Mouse (Mus musculus) ES-Bruce4 (cell line): ENCODE results near the gene Szt2. TPM values are rescaled to one million over a fixed set of nuclear protein-coding genes. Genes with fewer than 3 reads are reported as not detected.

ENCODE experiments used
- H3K27ac ChIP-seq: 2 replicates; pipeline ENCODE4 v1.5.1; 2012; ENCODE audit warnings: low read length, inconsistent platforms; ENCODE audit not compliant: insufficient read depth
- H3K27me3 ChIP-seq: 2 replicates; pipeline ENCODE4 v1.6.1; 2012; ENCODE audit warnings: mild to moderate bottlenecking, low read length, inconsistent platforms; ENCODE audit not compliant: control insufficient read depth, poor library complexity, insufficient read depth, severe bottlenecking
- H3K36me3 ChIP-seq: 2 replicates; pipeline ENCODE4 v1.6.1; 2012; ENCODE audit warnings: inconsistent platforms, mild to moderate bottlenecking, low read length, moderate library complexity; ENCODE audit not compliant: control insufficient read depth, poor library complexity, insufficient read depth, severe bottlenecking
- H3K4me1 ChIP-seq: one replicate; pipeline ENCODE4 v1.8.1; 2011; ENCODE audit warnings: low read length; ENCODE audit not compliant: control insufficient read depth, insufficient read depth
- H3K4me3 ChIP-seq: 2 replicates; pipeline ENCODE4 v1.5.1; 2011; ENCODE audit warnings: low read depth, mild to moderate bottlenecking, low read length
- H3K9ac ChIP-seq: 2 replicates; pipeline ENCODE4 v1.6.1; 2012; ENCODE audit warnings: low read depth, mild to moderate bottlenecking, inconsistent platforms; ENCODE audit not compliant: poor library complexity, severe bottlenecking
- H3K9me3 ChIP-seq: replicated peaks from 2 replicates; pipeline ENCODE4 v1.6.1; 2012; ENCODE audit warnings: mild to moderate bottlenecking, low read length, inconsistent platforms; ENCODE audit not compliant: control insufficient read depth, poor library complexity, insufficient read depth, severe bottlenecking
- CTCF ChIP-seq: IDR thresholded peaks from one replicate; pipeline ENCODE4 v1.8.1; 2011; ENCODE audit warnings: low read depth, low read length
- EP300 ChIP-seq: IDR thresholded peaks from 2 replicates; pipeline ENCODE4 v1.6.1; 2011; ENCODE audit warnings: low read depth, low read length; ENCODE audit not compliant: insufficient read depth
- POLR2A ChIP-seq: IDR thresholded peaks from one replicate; pipeline ENCODE4 v1.8.1; 2011; ENCODE audit warnings: low read length; ENCODE audit not compliant: insufficient read depth
- polyA plus RNA-seq: library from polyadenylated mRNA; stranded (reverse); fragments of >200 nt; gene quantifications from 2 replicates; pipeline ENCODE4 v1.2.4, GENCODE M21; 2011; ENCODE audit warnings: low read depth; ENCODE audit not compliant: missing spikeins, insufficient read depth, insufficient read length

Szt2 gene
- polyA plus RNA-seq: 16.0 and 17.2 TPM in 2 replicates

DNA sequence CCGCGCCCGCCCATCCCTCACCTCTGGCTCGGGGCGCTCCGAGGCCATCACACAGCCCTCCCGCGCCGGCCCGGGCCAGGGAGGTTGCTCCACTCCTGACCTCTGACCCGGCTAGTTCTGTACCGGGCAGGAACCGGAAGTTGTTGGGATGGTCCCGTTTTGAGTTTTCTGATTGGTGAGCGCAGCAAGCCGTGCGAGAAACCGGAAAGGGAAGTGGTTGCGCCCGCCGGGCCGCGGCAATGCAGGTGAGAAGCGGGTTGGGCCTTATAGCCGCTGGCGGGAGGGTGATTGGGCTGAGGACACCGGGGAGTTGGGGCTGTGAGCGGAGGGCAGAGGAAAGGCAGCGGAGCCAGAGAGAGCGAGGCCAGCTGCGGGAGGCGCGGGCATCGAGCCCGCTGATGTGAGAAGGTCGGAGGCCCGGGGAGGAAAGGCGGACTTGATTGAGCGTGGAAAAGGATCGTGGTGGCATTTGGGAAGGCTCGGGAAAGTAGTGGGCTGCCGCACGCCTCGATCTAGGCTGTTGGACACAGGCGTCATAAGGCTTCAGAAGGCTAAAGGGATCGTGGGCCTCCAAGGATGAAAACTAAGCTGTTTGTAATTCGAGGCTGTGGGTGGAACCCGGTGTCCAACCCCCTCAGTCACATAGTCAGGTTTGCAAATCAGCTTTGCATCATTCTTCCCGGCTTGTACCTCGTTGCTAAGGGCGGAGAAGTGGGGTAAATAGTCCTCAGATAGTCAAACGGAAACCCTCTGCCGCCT lies at the start of gene Szt2, which contains the start of gene Med8:
Gene Szt2, minus strand, starts transcription at position 132 of the 759 bp plus-strand sequence.
Gene Med8, plus strand, starts transcription at position 196 of the 759 bp plus-strand sequence.
- Histone ChIP-seq H3K27ac (no peak within 1 kb of the TSS), H3K9ac (peak within 1 kb of the TSS; percentile 84), H3K4me1 (no peaks in the 10 kb centered on the region), H3K27me3 (no peaks in the 10 kb centered on the region), H3K9me3 (no peaks in the 10 kb centered on the region), H3K4me3 (peak within 1 kb of the TSS; percentile 89), H3K36me3 (peaks cover 14% of the 10 kb centered on the region)
- TF ChIP-seq POLR2A (peak; percentile 11), EP300 (no peak)

DNA sequence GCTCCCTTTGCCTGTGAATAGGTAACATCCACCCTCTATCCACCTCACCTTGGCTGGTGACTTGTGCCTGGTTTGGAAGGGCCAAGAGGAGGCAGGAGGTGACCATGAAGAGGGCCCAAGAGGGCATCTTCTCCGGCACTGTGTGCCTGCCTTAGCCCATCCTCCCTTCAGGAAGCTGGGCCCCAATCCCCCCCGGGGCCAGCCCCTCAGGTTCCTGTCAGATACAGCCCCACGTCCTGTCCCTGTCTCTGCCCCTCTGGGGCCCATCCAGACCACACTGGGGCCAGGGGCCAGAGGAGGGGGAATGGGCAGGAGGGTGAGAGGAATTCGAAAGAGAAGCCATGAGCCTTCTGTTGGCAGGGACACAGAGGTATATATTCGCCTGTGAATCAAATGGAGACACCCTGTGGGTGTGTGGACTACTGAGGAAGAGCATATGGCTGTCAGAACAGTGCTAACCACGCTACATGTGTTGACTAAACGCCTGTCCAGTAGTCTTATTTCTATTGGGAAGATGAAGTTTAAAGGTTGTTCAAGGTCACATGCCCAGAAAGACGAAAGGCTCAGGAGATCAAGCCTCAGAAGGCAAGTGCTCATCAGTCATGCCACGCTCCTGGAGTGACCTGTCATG lies 48.4 kb upstream of the Szt2 start, which contains the start of gene Mpl:
Gene Mpl, minus strand, starts transcription at position 169 of the 631 bp plus-strand sequence.
- H3K36me3 ChIP-seq: no peaks in the 10 kb centered on the region
- no peaks in the 10 kb centered on the region for H3K4me1 ChIP-seq
- no peaks in the 10 kb centered on the region for H3K9me3 ChIP-seq
- H3K4me3 ChIP-seq: no peak within 1 kb of the TSS
- H3K27me3 ChIP-seq: no peaks in the 10 kb centered on the region
- no peak for TF ChIP-seq CTCF
- no peak for TF ChIP-seq EP300
- TF ChIP-seq POLR2A: no peak
- H3K9ac ChIP-seq: no peak within 1 kb of the TSS
- H3K27ac ChIP-seq: no peak within 1 kb of the TSS

DNA sequence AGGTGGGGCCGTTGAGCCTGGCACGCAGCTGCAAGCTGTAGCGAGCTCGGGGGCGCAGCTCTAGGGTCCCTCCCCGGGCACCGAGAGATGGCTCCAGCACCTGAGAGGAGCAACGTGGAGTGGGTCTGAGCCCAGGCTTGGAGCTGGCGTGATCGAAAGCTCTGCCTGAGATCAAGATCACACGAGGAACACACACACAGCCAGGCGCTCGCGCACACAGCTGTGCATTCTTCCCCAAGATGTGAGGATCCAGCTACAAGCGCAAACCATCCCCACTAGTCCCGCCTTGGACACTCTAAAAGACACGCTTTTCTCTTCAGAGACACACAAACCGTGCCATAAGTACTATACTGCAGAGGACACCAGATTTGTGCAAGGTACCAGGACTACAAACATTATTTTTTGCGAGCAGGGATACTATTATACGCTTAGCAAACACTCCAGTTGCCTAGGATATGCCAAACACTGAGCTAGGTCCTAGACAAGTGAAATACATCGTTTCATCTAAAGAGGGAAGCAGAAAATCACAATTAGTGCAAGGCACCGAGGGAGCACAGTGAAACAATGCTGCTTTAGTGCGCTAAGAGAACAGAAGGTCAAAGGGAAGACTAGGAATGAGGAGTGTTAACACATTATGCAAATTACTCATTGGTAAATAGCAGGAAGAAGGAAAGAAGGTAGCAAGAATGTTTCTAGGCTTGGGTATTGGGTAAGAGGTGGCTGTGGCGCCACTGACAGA lies 37.5 kb upstream of the Szt2 start:
- no peak overlapping the region for H3K27ac ChIP-seq

DNA sequence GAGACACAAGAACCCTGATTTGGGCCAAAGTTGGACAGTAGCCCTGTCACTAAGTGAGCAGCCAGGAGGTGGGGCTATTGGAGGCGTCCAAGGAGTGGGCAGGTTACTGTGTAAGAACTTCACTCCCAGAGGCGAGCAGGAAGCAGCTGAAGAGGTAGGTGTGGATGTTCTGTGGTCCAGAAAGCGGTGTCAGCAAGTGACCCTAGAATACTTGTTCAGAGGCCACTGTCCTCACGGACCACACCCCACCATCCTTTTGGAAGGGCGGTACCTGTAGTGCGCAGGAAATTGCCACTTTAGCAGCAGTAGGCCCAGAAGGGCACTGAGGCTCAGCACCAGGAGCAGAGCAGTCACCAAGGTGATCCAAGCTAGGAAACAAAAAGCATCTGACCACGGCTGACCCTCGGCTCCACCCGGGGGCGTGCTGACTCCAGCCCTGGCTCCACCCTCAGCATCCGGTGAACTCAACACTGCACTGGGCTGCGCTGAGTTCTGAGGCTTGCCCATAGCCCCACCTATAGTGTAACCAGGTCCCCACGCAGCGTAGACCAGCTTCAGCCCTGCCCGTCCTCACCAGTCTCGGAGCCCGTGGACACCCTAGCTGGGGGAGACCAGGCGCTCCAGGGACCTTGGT lies 36.8 kb upstream of the Szt2 start:
- TF ChIP-seq EP300 (0 out of 2 replicates have a peak, but pooled peaks have one; percentile 44), POLR2A (no peak), CTCF (peak; percentile 45)

More for the DNA sequence above, 37.5 kb upstream of the Szt2 start:
- H3K36me3 ChIP-seq: no peaks in the 10 kb centered on the region
- 0 out of 2 replicates have a peak overlapping the region, but pooled peaks have one; percentile 20 for H3K9ac ChIP-seq
- H3K9me3 ChIP-seq: no peaks in the 10 kb centered on the region
- peak overlapping the region; percentile 45 for H3K4me3 ChIP-seq
- TF ChIP-seq EP300: no peak
- no peak for TF ChIP-seq CTCF
- TF ChIP-seq POLR2A: no peak
- peaks cover 3% of the 10 kb centered on the region for H3K4me1 ChIP-seq
- H3K27me3 ChIP-seq: no peaks in the 10 kb centered on the region

DNA sequence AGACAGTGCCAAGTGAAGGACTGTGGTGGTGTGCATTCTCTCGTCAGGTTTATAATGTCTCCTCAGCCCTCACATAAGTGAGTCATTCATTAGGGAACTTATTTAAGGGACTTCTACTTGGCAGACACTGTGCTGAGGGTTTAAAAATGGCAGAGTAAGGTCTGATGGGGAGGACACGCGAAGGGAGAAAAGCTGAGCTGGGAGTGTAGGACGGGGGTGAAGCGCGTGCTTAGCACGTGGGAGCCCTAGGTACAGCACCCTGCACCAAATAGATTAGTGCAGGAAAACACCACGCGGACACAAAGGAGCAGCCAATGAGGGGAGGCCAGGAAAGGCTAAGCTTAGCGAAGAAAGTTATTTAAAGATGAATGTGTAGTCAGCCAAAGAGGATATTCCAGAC lies 36.0 kb upstream of the Szt2 start:
- Histone ChIP-seq H3K36me3 (no peaks in the 10 kb centered on the region), H3K4me3 (no peak overlapping the region), H3K9ac (no peak overlapping the region), H3K27ac (no peak overlapping the region), H3K9me3 (no peaks in the 10 kb centered on the region), H3K4me1 (peaks cover 3% of the 10 kb centered on the region), H3K27me3 (no peaks in the 10 kb centered on the region)
- TF ChIP-seq EP300 (no peak), POLR2A (no peak), CTCF (no peak)

More for the DNA sequence above, 36.8 kb upstream of the Szt2 start:
- no peaks in the 10 kb centered on the region for H3K36me3 ChIP-seq
- peak overlapping the region; percentile 45 for H3K4me3 ChIP-seq
- no peaks in the 10 kb centered on the region for H3K27me3 ChIP-seq
- 0 out of 2 replicates have a peak overlapping the region, but pooled peaks have one; percentile 20 for H3K9ac ChIP-seq
- peaks cover 3% of the 10 kb centered on the region for H3K4me1 ChIP-seq
- no peak overlapping the region for H3K27ac ChIP-seq
- H3K9me3 ChIP-seq: no peaks in the 10 kb centered on the region
